Mouse (Mus musculus) liver, embryonic 14.5 days (tissue): ENCODE measurements at regions not wholly inside any gene's neighbourhood (a gene's known extent, or its start where the extent isn't known, plus 50 kb on each side); places are given as distances from the start of the nearest gene placed in this dataset.

Source experiments
- ATAC-seq: fragments of 200-750 bp; cut with Nextera tagmentation; 2 replicates; pipeline ENCODE4 v1.8.0; 2017; ENCODE audit warnings: moderate number of reproducible peaks, mild to moderate bottlenecking, moderate library complexity; ENCODE audit not compliant: insufficient read depth
- DNase-seq, 3 experiments: peaks; one replicate each; pipeline ENCODE4 v3.0.0-alpha.2; 2012 to 2013; ENCODE audit warnings: low read depth in 3 of 3, low spot score in 3 of 3
- H3K27ac ChIP-seq: fragments of 300-500 bp; sonication (generic); 2 replicates; pipeline ENCODE4 v1.5.1; 2014; ENCODE audit warnings: moderate library complexity, mild to moderate bottlenecking, control low read depth, inconsistent platforms
- H3K27me3 ChIP-seq: fragments of 300-500 bp; sonication (generic); 2 replicates; pipeline ENCODE4 v1.6.1; 2014; ENCODE audit warnings: mild to moderate bottlenecking, low read length, moderate library complexity; ENCODE audit not compliant: control insufficient read depth, insufficient read depth
- H3K36me3 ChIP-seq: fragments of 300-500 bp; sonication (generic); replicated peaks from 2 replicates; pipeline ENCODE4 v1.6.1; 2014; ENCODE audit warnings: low read depth; ENCODE audit not compliant: control insufficient read depth, insufficient read depth
- H3K4me1 ChIP-seq, 2 experiments: fragments of 200-500 bp in 1 of 2; fragments of 300-500 bp in 1 of 2; sonication (generic) in 1 of 2; replicated peaks; 2 replicates each; pipeline ENCODE4 v1.6.1; 2012 to 2014; ENCODE audit warnings: antibody characterized with exemption in 1 of 2, inconsistent platforms in 1 of 2, low read length in 1 of 2; ENCODE audit not compliant: control insufficient read depth in 2 of 2, insufficient read depth in 2 of 2
- H3K4me2 ChIP-seq: fragments of 300-500 bp; sonication (generic); 2 replicates; pipeline ENCODE4 v1.6.1; 2014; ENCODE audit warnings: low read depth, mild to moderate bottlenecking, control low read depth, moderate library complexity
- H3K4me3 ChIP-seq, 2 experiments: fragments of 200-500 bp in 1 of 2; fragments of 300-500 bp in 1 of 2; sonication (generic) in 1 of 2; 2 replicates each; pipeline ENCODE4 v1.5.1; 2012 to 2014; ENCODE audit warnings: low read depth in 2 of 2, low read length in 2 of 2, mild to moderate bottlenecking in 2 of 2, control low read depth in 1 of 2, inconsistent platforms in 1 of 2, moderate library complexity in 1 of 2; ENCODE audit not compliant: insufficient read depth in 1 of 2
- H3K9ac ChIP-seq: fragments of 300-500 bp; sonication (generic); replicated peaks from 2 replicates; pipeline ENCODE4 v1.6.1; 2014; ENCODE audit warnings: mild to moderate bottlenecking, control low read depth, moderate library complexity
- H3K9me3 ChIP-seq: fragments of 300-500 bp; sonication (generic); 2 replicates; pipeline ENCODE4 v1.6.1; 2016; ENCODE audit warnings: low read length, mixed read lengths; ENCODE audit not compliant: control insufficient read depth
- CTCF ChIP-seq: IDR thresholded peaks from 2 replicates; pipeline ENCODE4 v1.5.1; 2016; ENCODE audit warnings: antibody characterized with exemption, low read depth, control low read depth
- EP300 ChIP-seq: IDR thresholded peaks from 2 replicates; pipeline ENCODE4 v1.6.1; 2016; ENCODE audit warnings: antibody characterized with exemption, low read depth
- WGBS: fragments of 180-500 bp; shearing (Covaris S2); extraction: QIAGEN DNeasy Blood & Tissue Kit; methylation state at CpG from one replicate; pipeline ENCODE4 v1.1.7; 2014; ENCODE audit not compliant: insufficient replicate concordance; 5-methylcytosine and 5-hydroxymethylcytosine counted together

DNA sequence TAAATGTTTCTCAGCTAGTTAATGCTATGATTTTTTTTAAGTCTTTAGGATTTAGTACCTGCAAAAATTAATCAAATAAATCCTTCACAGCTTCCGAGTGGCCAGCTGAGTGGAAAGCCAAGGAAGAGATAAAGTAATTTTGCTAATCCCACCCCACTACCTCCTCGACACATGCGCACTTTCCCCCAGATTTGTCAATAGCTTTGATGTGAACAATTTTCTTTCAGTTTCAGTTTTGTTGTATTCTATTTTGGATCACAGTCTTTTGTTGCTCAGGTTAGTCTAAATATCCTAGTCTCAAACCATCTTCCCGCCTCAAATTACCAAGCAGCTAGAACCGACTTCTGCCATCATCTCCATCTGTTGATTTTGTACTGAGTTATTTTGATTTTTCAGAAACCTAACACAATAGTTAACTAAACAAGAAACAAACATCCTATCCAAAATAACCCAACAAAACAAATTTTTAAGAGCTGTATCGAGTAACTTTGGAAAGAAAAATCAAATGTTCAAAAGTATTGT lies 141.4 kb upstream of the Tbx18 start:
- H3K36me3 ChIP-seq: no peaks in the 10 kb centered on the region
- DNase-seq (no peak), ATAC-seq (no peak)
- H3K9ac ChIP-seq: no peak overlapping the region
- 59% methylated on average over 6 of the region's 6 CpGs for WGBS
- H3K27ac ChIP-seq: no peak overlapping the region
- no peaks in the 10 kb centered on the region for H3K9me3 ChIP-seq
- H3K4me2 ChIP-seq: no peak overlapping the region
- no peaks in the 10 kb centered on the region for H3K27me3 ChIP-seq
- no peak overlapping the region for H3K4me3 ChIP-seq
- TF ChIP-seq CTCF (no peak), EP300 (no peak)
- no peaks in the 10 kb centered on the region for H3K4me1 ChIP-seq

DNA sequence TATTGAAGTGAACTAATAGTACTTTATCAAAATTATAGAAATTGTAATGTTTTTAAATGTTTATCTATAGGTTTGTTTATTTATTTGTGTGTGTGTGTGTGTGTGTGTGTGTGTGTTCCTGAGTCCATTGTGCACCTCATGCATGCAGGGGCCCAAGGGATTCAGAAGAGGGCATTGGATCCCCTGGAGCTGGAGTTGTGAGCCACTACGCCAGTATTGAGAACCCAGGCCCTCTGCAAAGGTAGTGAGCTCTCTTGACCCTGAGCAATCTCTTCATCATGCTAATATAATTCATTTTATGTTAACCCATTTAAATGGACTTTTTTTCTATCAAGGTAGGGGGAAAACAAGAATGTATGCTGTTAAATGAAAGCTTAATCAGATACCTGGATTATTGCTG lies 151.5 kb upstream of the Tbx18 start:
- ATAC-seq: no peak
- H3K4me1 ChIP-seq: no peaks in the 10 kb centered on the region
- no peak for TF ChIP-seq CTCF
- TF ChIP-seq EP300: no peak
- no peaks in the 10 kb centered on the region for H3K27me3 ChIP-seq
- no peaks in the 10 kb centered on the region for H3K36me3 ChIP-seq
- no peaks in the 10 kb centered on the region for H3K9me3 ChIP-seq
- WGBS: 52% methylated on average over 1 of the region's 1 CpGs
- H3K4me2 ChIP-seq: no peak overlapping the region
- DNase-seq: no peak
- H3K4me3 ChIP-seq: no peak overlapping the region
- no peak overlapping the region for H3K9ac ChIP-seq
- no peak overlapping the region for H3K27ac ChIP-seq

DNA sequence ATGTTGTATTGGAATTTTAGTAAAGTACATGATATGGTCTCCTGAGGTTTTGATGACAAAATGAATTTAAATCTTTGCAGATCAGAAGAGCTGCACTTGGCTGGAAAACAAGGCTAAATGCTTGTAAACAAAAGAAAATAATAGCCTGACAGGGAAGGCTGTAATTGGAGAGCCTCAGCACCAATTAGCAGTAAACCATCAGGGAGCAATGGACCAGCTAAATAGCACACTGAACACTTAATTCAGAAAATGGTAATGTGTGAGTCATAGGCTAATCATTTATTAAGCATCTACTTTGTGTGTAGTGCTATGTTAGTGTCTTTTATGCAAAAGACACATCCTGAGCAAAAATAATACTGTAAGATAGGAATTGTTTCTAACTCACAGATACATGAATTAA lies 152.0 kb upstream of the Tbx18 start:
- TF ChIP-seq CTCF: no peak
- TF ChIP-seq EP300: no peak
- no peak overlapping the region for H3K4me3 ChIP-seq
- no peaks in the 10 kb centered on the region for H3K9me3 ChIP-seq
- no peak overlapping the region for H3K27ac ChIP-seq
- DNase-seq: no peak
- H3K27me3 ChIP-seq: no peaks in the 10 kb centered on the region
- H3K9ac ChIP-seq: no peak overlapping the region
- no peaks in the 10 kb centered on the region for H3K36me3 ChIP-seq
- no peak overlapping the region for H3K4me2 ChIP-seq
- no peak for ATAC-seq
- H3K4me1 ChIP-seq: no peaks in the 10 kb centered on the region

DNA sequence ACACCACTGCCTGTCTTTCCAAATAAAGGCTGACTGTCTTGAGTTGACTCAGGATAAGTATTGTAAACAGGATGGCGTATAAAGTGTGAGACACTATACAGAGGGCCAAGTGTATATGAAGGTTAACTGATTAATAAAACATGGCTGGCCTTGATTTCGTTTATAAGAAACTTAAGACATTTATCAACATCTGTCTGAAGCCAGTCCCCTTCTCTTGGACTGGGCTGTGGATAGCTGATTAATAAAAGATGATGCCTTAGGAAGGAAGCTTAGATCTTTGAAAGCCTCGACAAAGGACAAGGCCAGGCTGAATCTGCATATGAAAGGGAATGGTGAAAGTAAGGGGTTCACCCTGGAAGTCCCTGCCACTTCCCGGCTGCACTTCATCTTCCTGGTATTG lies 163.0 kb upstream of the Tbx18 start:
- Histone ChIP-seq H3K4me2 (no peak overlapping the region), H3K9ac (no peak overlapping the region), H3K36me3 (no peaks in the 10 kb centered on the region), H3K27me3 (no peaks in the 10 kb centered on the region), H3K27ac (no peak overlapping the region), H3K9me3 (no peaks in the 10 kb centered on the region), H3K4me3 (no peak overlapping the region), H3K4me1 (no peaks in the 10 kb centered on the region)
- no peak for TF ChIP-seq CTCF
- no peak for TF ChIP-seq EP300
- DNase-seq (no peak), ATAC-seq (no peak)
- 35% methylated on average over 4 of the region's 4 CpGs for WGBS

DNA sequence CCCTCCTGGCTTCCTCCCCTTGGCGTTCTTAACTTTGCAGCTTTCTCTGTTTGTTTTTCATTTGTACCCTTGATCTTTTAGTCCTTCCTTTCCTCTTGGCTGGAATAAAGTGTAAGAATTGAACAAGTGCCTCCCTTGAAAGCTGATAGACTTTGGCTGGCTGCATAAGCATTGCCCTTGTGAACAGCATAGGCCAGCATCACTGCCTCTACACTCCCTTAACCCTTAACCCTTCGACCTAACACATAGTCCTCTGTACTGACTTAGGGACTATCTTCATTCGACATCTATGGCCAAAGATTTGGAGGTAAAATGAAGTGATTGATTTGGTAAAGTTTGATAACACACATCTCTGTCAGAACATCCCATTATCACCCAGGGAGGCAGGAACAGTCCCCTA lies 163.5 kb upstream of the Tbx18 start:
- DNase-seq (no peak), ATAC-seq (no peak)
- Histone ChIP-seq H3K4me3 (no peak overlapping the region), H3K27ac (no peak overlapping the region), H3K4me2 (no peak overlapping the region), H3K27me3 (no peaks in the 10 kb centered on the region), H3K4me1 (no peaks in the 10 kb centered on the region), H3K36me3 (no peaks in the 10 kb centered on the region), H3K9me3 (no peaks in the 10 kb centered on the region), H3K9ac (no peak overlapping the region)
- TF ChIP-seq EP300: no peak
- no peak for TF ChIP-seq CTCF
- WGBS: 46% methylated on average over 3 of the region's 3 CpGs
